Mouse (Mus musculus) T-helper 2 cell (primary cell): Measurements from ENCODE around the gene Actg1.

Experiments
- in situ Hi-C: fragments of 300-600 bp; cut with MboI, MseI; formaldehyde crosslinking; loops from one replicate; pipeline ENCODE4 v1.15.1; 2025; ENCODE audit warnings: high pct_unique_total_duplicates

Actg1 gene

DNA sequence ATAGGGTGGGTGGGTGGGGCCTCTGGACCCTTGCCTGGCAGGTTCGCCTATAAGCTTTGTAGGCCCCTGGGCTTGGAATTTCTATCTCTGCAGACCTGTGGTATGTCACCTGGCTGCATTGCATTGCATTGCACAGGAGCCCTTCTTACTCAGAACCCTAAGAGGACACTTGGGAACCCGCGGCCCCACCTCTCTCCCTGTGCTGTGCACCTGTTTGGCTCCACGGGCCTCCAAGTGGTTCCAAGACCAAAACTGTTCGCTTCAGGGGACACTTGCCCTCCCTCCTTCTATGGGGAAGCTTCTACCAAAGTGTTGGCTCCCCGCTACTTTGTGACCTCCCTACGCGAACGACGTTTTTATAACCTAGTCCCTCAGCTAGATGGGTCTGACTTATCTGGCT is 36.8 kb downstream of the Actg1 start:
- in situ Hi-C loops = no loop called here

- in situ Hi-C loops = no loop called here
Observed at GRCm38 (mm10) chr11:120310813-120311312, 37.5 kb downstream of the Actg1 start.

- in situ Hi-C loops = loop anchor here (5.0 kb wide), 1 partner anchor 44 kb away; no protein-coding TSS in a partner anchor
Observed at GRCm38 (mm10) chr11:120308441-120309320, 39.7 kb downstream of the Actg1 start.

GRCm38 (mm10) chr11:120307566-120308430 is 40.5 kb downstream of the Actg1 start:
- in situ Hi-C loops = loop anchor here (5.0 kb wide), 1 partner anchor 45 kb away; no protein-coding TSS in a partner anchor

DNA sequence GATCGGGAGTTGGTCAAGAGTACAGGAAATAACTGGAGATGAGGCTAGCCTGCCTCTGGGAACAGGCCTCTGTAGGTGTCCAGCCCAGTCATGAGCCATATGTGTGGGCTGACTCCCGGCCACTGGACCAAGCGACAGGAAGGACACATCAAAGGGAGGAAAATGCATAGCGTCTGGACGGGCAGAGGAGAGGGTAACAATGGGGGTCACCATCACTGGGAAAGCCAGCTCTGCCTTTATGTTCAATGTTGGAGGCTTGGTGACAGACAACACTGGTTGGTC is 41.3 kb downstream of the Actg1 start:
- in situ Hi-C loops = loop anchor here (5.0 kb wide), 1 partner anchor 45 kb away; no protein-coding TSS in a partner anchor

GRCm38 (mm10) chr11:120306366-120307131 is 41.8 kb downstream of the Actg1 start:
- in situ Hi-C loops = loop anchor here (5.0 kb wide), 1 partner anchor 46 kb away; no protein-coding TSS in a partner anchor

DNA sequence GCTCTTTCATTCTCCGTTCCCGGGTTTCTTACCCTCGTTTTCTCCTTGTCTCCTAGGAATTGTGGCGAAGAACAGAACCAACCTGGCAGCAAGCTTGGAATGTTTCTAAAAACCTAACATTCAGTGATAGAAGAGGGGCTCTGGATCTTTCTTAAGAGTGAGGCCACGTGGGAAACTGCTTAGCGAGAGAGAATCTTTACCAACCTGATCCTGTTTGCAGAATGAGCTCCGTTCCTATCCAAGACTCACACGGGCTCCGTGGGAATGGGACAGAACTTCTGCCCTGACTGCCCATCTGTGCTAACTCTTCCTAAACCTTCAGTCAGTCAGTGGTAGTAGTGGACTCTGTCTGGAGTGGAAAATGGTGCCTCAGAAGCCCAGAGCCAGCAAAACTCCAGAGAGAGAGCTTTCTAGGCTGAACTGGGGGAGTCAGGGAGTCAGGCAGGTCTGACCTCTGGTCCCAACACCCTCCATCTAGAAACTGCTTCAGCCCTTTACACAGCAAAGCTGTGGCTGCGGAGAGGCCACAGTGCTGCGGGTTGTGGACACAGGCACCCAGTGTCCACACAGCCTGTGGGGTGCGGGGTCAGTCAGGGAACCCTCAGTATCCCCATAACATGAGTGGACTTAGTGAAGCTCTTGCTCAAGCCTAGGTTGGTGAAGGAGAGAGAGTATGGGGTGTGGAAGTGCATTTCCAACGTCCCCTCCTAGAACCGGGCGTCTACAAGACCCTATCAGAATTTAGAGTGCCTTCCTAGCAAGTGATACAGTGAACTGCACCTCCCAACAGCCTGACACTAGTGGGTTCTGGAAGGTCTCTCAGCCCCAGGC is 42.6 kb downstream of the Actg1 start:
- in situ Hi-C loops = loop anchor here (5.0 kb wide), 1 partner anchor 47 kb away; no protein-coding TSS in a partner anchor

DNA sequence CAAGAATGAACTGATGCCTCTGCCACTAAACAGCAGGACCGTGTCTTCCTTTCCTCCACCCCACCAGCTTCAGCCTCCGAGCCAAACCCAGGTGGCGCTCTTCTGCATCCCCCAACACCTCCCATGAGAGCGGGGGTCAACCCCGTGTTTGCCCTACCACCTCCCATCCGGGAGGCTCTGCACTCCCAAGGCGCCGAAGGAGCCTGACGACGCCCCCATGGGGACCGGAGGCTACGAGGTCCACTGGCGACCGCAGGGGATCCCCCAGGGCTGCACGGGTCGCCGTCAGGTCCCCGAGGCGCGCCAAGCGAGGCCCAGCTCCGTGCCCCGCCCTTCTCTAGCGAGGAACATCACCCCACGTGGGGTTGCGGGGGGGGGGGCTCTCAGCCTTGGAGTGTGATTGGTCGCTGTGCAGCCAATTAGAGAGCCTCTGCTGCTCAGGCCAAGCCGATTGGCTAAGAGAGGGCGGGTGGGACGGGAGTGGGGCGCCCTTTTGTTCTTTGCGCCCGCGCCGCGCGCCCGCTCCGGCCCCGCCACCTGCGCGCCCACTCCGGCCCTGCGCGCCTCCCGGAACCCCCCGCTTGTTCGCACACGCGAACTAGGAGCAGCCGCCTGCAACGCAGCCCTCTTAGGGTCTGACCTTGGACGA is 43.3 kb downstream of the Actg1 start:
- in situ Hi-C loops = loop anchor here (5.0 kb wide), 1 partner anchor 47 kb away; no protein-coding TSS in a partner anchor

GRCm38 (mm10) chr11:120304350-120304694 is 44.0 kb downstream of the Actg1 start:
- in situ Hi-C loops = no loop called here

DNA sequence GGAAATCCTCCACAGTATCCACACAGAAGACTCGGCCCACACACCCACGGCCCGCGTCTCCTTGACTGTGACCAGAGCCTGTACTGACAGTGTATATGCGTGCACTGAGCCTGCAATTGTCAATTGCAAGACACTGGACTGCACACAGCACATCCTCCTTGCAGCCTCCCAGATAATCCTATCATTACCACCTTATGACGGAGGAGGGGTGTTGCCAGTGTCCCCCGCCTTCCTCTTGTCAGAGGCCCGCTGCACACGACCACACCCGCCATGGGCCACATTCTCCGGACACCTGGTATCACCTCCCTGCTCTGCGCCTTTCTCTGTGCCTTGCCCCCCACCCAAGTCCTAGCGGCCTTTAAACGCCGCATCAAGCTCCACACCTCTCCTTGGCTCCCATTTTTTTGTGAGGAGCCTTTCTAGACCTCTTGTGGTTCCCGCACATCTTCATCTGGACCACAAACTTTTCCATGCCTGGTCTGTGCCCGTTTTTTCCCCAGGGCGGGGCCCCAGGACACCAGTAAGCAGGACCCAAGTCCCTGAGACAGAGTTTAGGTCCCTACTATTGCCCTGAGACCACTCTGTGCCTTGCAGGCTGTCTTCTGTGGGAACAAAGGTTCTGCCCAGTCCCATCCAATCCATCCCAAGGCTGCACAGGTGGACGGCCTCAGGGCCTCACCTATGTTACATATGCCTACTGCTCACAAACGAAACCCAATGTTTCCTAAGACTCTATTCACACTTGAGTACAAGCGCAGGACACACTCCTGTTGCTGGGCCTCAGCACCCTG is 44.6 kb downstream of the Actg1 start:
- in situ Hi-C loops = no loop called here

DNA sequence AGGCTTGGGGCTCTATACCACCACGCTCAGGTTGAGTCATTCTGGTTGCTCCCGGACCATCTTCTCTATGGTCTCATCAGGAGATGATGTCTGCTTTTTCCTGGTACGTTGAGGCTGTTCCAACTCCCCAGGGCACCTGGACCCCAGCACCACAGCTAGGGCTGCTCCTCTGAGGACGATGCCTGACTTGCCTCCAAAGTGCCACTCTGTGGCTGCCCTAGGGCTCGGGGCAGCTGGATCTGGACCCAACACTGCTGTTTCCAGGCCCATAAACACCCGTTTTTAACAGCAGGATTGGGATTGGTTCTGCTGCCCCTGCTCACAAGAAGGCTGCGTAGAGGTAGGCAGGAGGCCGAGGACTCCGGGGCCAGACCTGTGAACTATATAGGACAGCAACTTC is 45.2 kb downstream of the Actg1 start:
- in situ Hi-C loops = no loop called here

- in situ Hi-C loops = no loop called here
Observed at GRCm38 (mm10) chr11:120299484-120299883, 48.9 kb downstream of the Actg1 start.

DNA sequence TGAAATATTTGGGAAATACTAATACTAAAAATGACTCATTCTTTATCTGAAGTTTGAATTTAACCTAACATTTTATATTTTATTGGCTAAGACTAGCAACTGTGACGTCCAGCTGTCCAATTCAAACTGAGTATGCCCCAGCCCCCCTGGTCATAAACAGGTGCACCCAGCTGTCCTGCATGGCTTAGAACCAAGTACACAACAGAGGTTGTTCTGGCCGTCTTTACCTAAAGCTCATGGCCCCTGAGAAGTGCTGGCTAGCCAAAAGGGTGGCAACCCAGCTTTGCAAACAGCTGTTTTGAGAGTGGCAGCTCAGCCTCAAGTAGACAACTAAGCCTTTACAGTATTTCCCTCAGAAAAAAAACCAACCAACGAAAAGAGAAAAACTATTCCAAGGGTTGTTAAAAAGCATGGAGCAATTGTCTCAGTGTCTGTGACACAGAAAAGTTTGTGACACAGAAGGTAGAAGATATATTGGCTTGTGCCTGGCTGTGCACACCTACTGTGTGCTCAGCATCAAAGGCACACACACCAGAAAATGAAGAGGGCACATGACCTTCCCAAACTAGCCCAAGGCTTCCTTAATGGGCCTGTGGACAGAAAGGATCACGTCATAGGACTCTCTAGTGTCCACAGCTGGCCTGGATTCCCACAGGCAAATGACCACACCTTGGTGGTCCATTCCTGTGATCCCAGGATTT is 49.8 kb downstream of the Actg1 start:
- in situ Hi-C loops = no loop called here

DNA sequence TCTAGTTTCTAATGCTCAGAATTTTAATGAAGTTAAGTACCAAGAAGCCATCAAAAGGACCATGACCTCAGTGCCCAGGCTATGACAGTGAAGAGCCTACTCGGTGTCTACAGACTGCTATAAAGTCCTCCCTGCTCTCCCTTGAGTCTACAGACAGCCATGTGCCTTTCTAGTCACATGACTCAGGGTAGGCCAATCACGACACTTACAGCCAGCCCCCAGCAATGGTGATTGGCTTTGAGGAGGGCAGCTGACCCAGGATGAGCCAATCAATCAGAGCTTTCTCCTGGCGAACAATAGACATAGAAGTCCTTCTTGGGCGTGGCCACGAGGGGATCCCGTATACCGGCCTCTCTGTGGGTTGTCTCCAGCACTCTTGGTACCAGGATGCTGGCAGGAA is 50.6 kb downstream of the Actg1 start:
- in situ Hi-C loops = no loop called here

DNA sequence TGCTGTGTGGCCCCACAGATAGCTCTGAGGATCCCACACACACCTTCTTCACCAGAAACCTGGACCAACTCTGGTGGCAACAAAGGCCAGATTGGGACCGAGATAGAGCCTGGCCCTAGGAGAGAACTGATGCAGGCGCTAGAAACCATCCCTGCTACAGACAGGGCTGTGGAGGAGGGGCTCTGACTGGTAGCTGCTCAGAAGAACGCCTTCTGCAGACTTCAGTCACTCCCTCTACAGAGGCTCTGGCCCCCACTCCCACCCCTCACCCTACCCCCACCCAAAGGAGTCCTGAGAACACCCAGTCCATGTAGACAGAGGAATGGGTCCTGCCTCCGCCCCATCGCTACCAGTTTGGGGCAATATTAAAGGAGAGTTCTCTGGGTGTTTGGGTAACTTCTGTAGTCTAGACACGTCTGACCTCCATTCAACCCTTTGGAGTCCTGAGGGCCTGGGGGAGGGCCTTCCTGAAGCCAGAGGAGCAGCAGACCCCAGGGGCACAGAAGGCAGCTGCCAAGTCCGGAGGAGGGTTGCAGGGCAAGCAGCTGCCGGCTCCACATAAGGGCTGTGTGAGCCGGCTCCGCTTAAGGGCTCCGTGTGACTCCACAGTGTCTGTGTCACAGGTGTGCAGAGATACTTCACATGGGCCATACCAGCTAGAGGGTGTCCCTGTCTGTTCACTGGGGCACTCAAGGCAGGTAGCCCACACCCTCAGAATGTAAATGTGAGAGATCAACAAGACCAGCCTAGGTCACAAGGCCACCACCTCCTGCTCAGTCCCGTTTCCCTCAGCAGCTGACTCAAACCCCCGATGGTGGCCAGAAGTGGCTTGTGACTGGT is 51.8 kb downstream of the Actg1 start:
- in situ Hi-C loops = no loop called here
